ENCODE assay signal across 9 mouse cellular contexts in the genomic region with DNA sequence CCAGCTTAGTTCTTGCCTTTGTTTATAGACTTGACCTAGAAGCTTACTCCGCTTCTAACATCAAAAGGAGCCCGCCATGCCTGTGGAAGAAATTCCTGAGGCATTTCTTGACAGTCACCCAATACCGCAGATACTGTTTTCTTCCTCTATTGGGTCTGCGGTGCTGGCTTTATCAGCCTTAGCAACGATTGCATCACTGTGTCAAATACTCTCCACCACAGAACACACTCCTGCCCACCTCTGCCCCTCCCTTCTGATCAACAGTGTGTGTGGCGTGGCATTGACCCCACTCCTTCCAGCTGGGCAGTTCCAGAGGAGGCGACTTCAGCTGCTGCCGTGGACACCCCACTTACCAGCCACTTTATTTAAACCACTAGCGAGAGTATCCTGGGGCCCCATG. TPM values are rescaled to one million over a fixed set of nuclear protein-coding genes. Genes with fewer than 3 reads are reported as not detected.
A peak's percentile ranks its signal among the peaks of the same experiment; 100 is the strongest.
DNase-seq lines count a peak whose midpoint lies in the region; ATAC-seq lines count a peak whose summit lies in the region.
"Had no signal": no experiment of that assay in that cellular context is flagged by ENCODE, and none has a peak within 500 bp of the region (broad histone marks: within the 10 kb centered on the region; RNA-seq: fewer than 3 reads in every experiment).

No protein-coding gene starts in this region.

- no peak overlapping the region for H3K9ac ChIP-seq in hindbrain, embryonic 13.5 days

- DNase-seq in hindbrain, embryonic 10.5 days (ENCODE audit: low spot score) = no peak
- DNase-seq in ovary, adult 18-20 months (ENCODE audit: low spot score) = peak; percentile 54
- no peak for DNase-seq in ovary, postnatal 14 days (ENCODE audit: low spot score)
- peak; percentile 42 for DNase-seq in lung, postnatal 10 days
- no peak for DNase-seq in spleen, postnatal 4 days (ENCODE audit: low spot score in 2 of 2)
- no peak for DNase-seq in frontal cortex, postnatal 10 days (ENCODE audit: low spot score in 2 of 2)
- no peak for DNase-seq in cerebellum, adult 18-20 months

- no peaks in the 10 kb centered on the region for H3K36me3 ChIP-seq in hindbrain, embryonic 13.5 days
- no peaks in the 10 kb centered on the region for H3K36me3 ChIP-seq in hindbrain, embryonic 10.5 days

- H3K4me1 ChIP-seq in hindbrain, embryonic 13.5 days (replicated peaks) = peaks cover 8% of the 10 kb centered on the region; the same call in 1 of the 2 replicates
- peaks cover 5% of the 10 kb centered on the region; the same call in 1 of the 2 replicates for H3K4me1 ChIP-seq in hindbrain, embryonic 10.5 days (replicated peaks)

- H3K9me3 ChIP-seq in hindbrain, embryonic 13.5 days = no peaks in the 10 kb centered on the region
- H3K9me3 ChIP-seq in hindbrain, embryonic 10.5 days = no peaks in the 10 kb centered on the region

- 0 out of 2 replicates have a peak overlapping the region, but pooled peaks have one; percentile 11 for H3K4me2 ChIP-seq in hindbrain, embryonic 13.5 days

- no peak overlapping the region for H3K27ac ChIP-seq in hindbrain, embryonic 13.5 days
- H3K27ac ChIP-seq in hindbrain, embryonic 10.5 days = no peak overlapping the region

- H3K27me3 ChIP-seq in hindbrain, embryonic 13.5 days = no peaks in the 10 kb centered on the region
- no peaks in the 10 kb centered on the region for H3K27me3 ChIP-seq in hindbrain, embryonic 10.5 days (ENCODE audit: insufficient read depth, poor library complexity, severe bottlenecking)

- ATAC-seq in hindbrain, embryonic 13.5 days (ENCODE audit: low FRiP score) = 0 out of 2 replicates have a peak, but pooled peaks have one; percentile 57
- ATAC-seq: CD4-positive, CD25-positive, alpha-beta regulatory T cell, adult 4 months had no signal

- no peak overlapping the region for H3K4me3 ChIP-seq in hindbrain, embryonic 13.5 days
- H3K4me3 ChIP-seq in hindbrain, embryonic 10.5 days = no peak overlapping the region

- 55% methylated on average over 9 of the region's 9 CpGs for WGBS in hindbrain, embryonic 13.5 days
- WGBS in hindbrain, embryonic 10.5 days = 72% methylated on average over 9 of the region's 9 CpGs

RNA-seq across cellular contexts. Expression of a gene that starts 16.0 kb away (rescaled TPM):
- polyA plus RNA-seq in hindbrain, embryonic 13.5 days (2015; fragmentation: Nextera tagmentation; extraction: Ambion mirVana) = 1.4 and 1.8 TPM in 2 replicates
- 1.8 TPM in 2 replicates for polyA plus RNA-seq in hindbrain, embryonic 10.5 days (2016; fragmentation: Nextera tagmentation; extraction: Ambion mirVana)

Comparison
In these comparisons a context has a peak if more than half of its experiments do, and no peak if none do; other contexts are left out.
1. DNase-seq: peak in ovary, adult 18-20 months (single experiment) and lung, postnatal 10 days (single experiment); none in hindbrain, embryonic 10.5 days (single experiment), ovary, postnatal 14 days (single experiment), spleen, postnatal 4 days (0 of 2), frontal cortex, postnatal 10 days (0 of 2) and cerebellum, adult 18-20 months (0 of 2).